Comparison of ENCODE assay signal across 9 mouse cellular contexts in the genomic region with DNA sequence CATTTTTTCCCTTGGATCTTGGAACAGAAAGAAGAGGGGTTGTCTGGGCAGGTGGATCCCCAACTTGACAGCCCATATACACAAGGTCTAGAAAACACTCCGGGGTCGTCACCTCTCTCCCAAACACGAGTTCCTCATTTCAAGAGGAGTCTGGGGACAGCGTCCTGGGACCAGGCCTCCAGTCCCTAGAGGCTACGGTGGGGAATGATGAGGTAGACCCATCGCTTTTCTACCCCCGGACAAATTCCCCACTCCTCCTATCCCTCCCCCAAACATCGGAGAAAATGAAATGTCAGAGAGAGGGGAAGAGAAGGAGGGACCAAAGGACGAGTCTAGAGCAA. TPM values are rescaled to one million over a fixed set of nuclear protein-coding genes. Genes with fewer than 3 reads are reported as not detected.
DNase-seq lines count a peak whose midpoint lies in the region; ATAC-seq and TF ChIP-seq lines count a peak whose summit lies in the region.
"Had no signal": no experiment of that assay in that cellular context is flagged by ENCODE, and none has a peak within 500 bp of the region (broad histone marks: within the 10 kb centered on the region; RNA-seq: fewer than 3 reads in every experiment).

No protein-coding gene starts in this region.

- ATAC-seq in embryonic facial prominence, embryonic 13.5 days (ENCODE audit: insufficient number of reproducible peaks, insufficient read depth, low FRiP score, low TSS enrichment, low read depth) = no peak
- peak; percentile 16; the same call in 1 of the 2 replicates for ATAC-seq in neural tube, embryonic 15.5 days (ENCODE audit: low FRiP score)

- DNase-seq in left cerebral cortex, adult 2 months (ENCODE audit: extremely low spot score in 1 of 2, low spot score in 2 of 2) = no peak
- DNase-seq in left cerebral cortex, adult 9 months (ENCODE audit: low spot score in 2 of 2) = no peak
- DNase-seq in limb, embryonic 10.5 days (ENCODE audit: low spot score) = no peak
- no peak for DNase-seq in layer of hippocampus, adult 11-12 months (ENCODE audit: low spot score)
- DNase-seq in T-cell, adult 2 months (ENCODE audit: low spot score) = no peak
- DNase-seq in ovary, postnatal 10 days (ENCODE audit: low spot score) = no peak

- intact Hi-C loops in left cerebral cortex, adult 2 months (cut with DNase I) = loop anchor here (1.0 kb wide), 2 partner anchors 37 to 41 kb away; no protein-coding TSS in a partner anchor

- no peak for TF ChIP-seq CTCF in left cerebral cortex, adult 2 months (IDR thresholded peaks at IDR 0.05)

- H3K27ac ChIP-seq in left cerebral cortex, adult 2 months = peak overlapping the region; percentile 97
- no peak overlapping the region for H3K27ac ChIP-seq in embryonic facial prominence, embryonic 13.5 days
- H3K27ac ChIP-seq in limb, embryonic 10.5 days = no peak overlapping the region; the same call in 1 of the 2 replicates
- H3K27ac ChIP-seq in neural tube, embryonic 15.5 days (replicated peaks) = peak overlapping the region; percentile 84

- H3K9me3 ChIP-seq in embryonic facial prominence, embryonic 13.5 days = no peaks in the 10 kb centered on the region
- no peaks in the 10 kb centered on the region for H3K9me3 ChIP-seq in limb, embryonic 10.5 days (replicated peaks)
- no peaks in the 10 kb centered on the region for H3K9me3 ChIP-seq in neural tube, embryonic 15.5 days (replicated peaks)

- peak overlapping the region; percentile 92 for H3K4me2 ChIP-seq in embryonic facial prominence, embryonic 13.5 days
- peak overlapping the region; percentile 80 for H3K4me2 ChIP-seq in neural tube, embryonic 15.5 days

- H3K27me3 ChIP-seq in embryonic facial prominence, embryonic 13.5 days = peaks cover 16% of the 10 kb centered on the region
- H3K27me3 ChIP-seq in limb, embryonic 10.5 days (ENCODE audit: low read depth, poor library complexity, severe bottlenecking) = peaks cover 69% of the 10 kb centered on the region
- H3K27me3 ChIP-seq in neural tube, embryonic 15.5 days (replicated peaks) = no peaks in the 10 kb centered on the region; the same call in none of the 2 replicates

- H3K4me1 ChIP-seq in embryonic facial prominence, embryonic 13.5 days = peaks cover 30% of the 10 kb centered on the region
- peaks cover 29% of the 10 kb centered on the region for H3K4me1 ChIP-seq in limb, embryonic 10.5 days
- peaks cover 32% of the 10 kb centered on the region for H3K4me1 ChIP-seq in neural tube, embryonic 15.5 days

- peak overlapping the region; percentile 77 for H3K9ac ChIP-seq in embryonic facial prominence, embryonic 13.5 days
- peak overlapping the region; percentile 77 for H3K9ac ChIP-seq in neural tube, embryonic 15.5 days (replicated peaks)

- 4% methylated on average over 9 of the region's 9 CpGs for WGBS in embryonic facial prominence, embryonic 13.5 days
- WGBS in limb, embryonic 10.5 days = 4% methylated on average over 9 of the region's 9 CpGs
- 5% methylated on average over 9 of the region's 9 CpGs for whole genome bisulfite sequencing in neural tube, embryonic 15.5 days

- 0 out of 2 replicates have a peak, but pooled peaks cover 4% of the 10 kb centered on the region for H3K36me3 ChIP-seq in embryonic facial prominence, embryonic 13.5 days
- H3K36me3 ChIP-seq in limb, embryonic 10.5 days = no peaks in the 10 kb centered on the region
- H3K36me3 ChIP-seq in neural tube, embryonic 15.5 days = peaks cover 3% of the 10 kb centered on the region; the same call in 1 of the 2 replicates

- H3K4me3 ChIP-seq in left cerebral cortex, adult 2 months = peak overlapping the region; percentile 79
- H3K4me3 ChIP-seq in embryonic facial prominence, embryonic 13.5 days = peak overlapping the region; percentile 61
- H3K4me3 ChIP-seq in limb, embryonic 10.5 days = peak overlapping the region; percentile 65
- H3K4me3 ChIP-seq in neural tube, embryonic 15.5 days (replicated peaks) = peak overlapping the region; percentile 63

RNA-seq across cellular contexts. Expression of a gene that starts 0.8 kb away (rescaled TPM):
- 1,000 to 10,000 TPM; 1,064 to 1,067 TPM for total RNA-seq in left cerebral cortex, adult 2 months (2021)
- 10.7 and 10.9 TPM in 2 replicates for polyA plus RNA-seq in embryonic facial prominence, embryonic 13.5 days (2015; fragmentation: Nextera tagmentation; extraction: Ambion mirVana)
- polyA plus RNA-seq in limb, embryonic 10.5 days (2016; fragmentation: Nextera tagmentation; extraction: Ambion mirVana) = 0.69 and 1.5 TPM in 2 replicates
- polyA plus RNA-seq in neural tube, embryonic 15.5 days (2015; fragmentation: Nextera tagmentation; extraction: Ambion mirVana) = 197 and 226 TPM in 2 replicates

RNA-seq across cellular contexts. Expression of a gene that starts 10.9 kb away (rescaled TPM):
- total RNA-seq in left cerebral cortex, adult 2 months (2021) = 1 to 10 TPM; 1.6 to 1.9 TPM
- 0.97 and 1.3 TPM in 2 replicates for polyA plus RNA-seq in embryonic facial prominence, embryonic 13.5 days (2015; fragmentation: Nextera tagmentation; extraction: Ambion mirVana)
- polyA plus RNA-seq in limb, embryonic 10.5 days (2016; fragmentation: Nextera tagmentation; extraction: Ambion mirVana) = 0.35 and 0.68 TPM in 2 replicates
- polyA plus RNA-seq in neural tube, embryonic 15.5 days (2015; fragmentation: Nextera tagmentation; extraction: Ambion mirVana) = 1.5 and 1.7 TPM in 2 replicates

RNA-seq across cellular contexts. Expression of a gene that starts 12.3 kb away (rescaled TPM):
- total RNA-seq in left cerebral cortex, adult 2 months (2021) = 100 to 1,000 TPM; 170 to 181 TPM
- polyA plus RNA-seq in embryonic facial prominence, embryonic 13.5 days (2015; fragmentation: Nextera tagmentation; extraction: Ambion mirVana) = 22.1 and 22.2 TPM in 2 replicates
- polyA plus RNA-seq in limb, embryonic 10.5 days (2016; fragmentation: Nextera tagmentation; extraction: Ambion mirVana) = 12.9 and 14.8 TPM in 2 replicates
- polyA plus RNA-seq in neural tube, embryonic 15.5 days (2015; fragmentation: Nextera tagmentation; extraction: Ambion mirVana) = 23.1 and 24.0 TPM in 2 replicates

RNA-seq across cellular contexts. Expression of a gene that starts 12.9 kb away (rescaled TPM):
- not detected for total RNA-seq in left cerebral cortex, adult 2 months (2021)
- 0.33 TPM in 1 of 2 replicates, not detected in the other for polyA plus RNA-seq in embryonic facial prominence, embryonic 13.5 days (2015; fragmentation: Nextera tagmentation; extraction: Ambion mirVana)
- polyA plus RNA-seq in limb, embryonic 10.5 days (2016; fragmentation: Nextera tagmentation; extraction: Ambion mirVana) = not detected in 2 replicates
- polyA plus RNA-seq in neural tube, embryonic 15.5 days (2015; fragmentation: Nextera tagmentation; extraction: Ambion mirVana) = 0.17 TPM in 1 of 2 replicates, not detected in the other
- total RNA-seq: layer of hippocampus, adult 18-20 months had no signal

RNA-seq across cellular contexts. Expression of a gene that starts 27.5 kb away (rescaled TPM):
- 100 to 1,000 TPM; 298 to 309 TPM for total RNA-seq in left cerebral cortex, adult 2 months (2021)
- polyA plus RNA-seq in embryonic facial prominence, embryonic 13.5 days (2015; fragmentation: Nextera tagmentation; extraction: Ambion mirVana) = 487 and 605 TPM in 2 replicates
- 384 and 460 TPM in 2 replicates for polyA plus RNA-seq in limb, embryonic 10.5 days (2016; fragmentation: Nextera tagmentation; extraction: Ambion mirVana)
- polyA plus RNA-seq in neural tube, embryonic 15.5 days (2015; fragmentation: Nextera tagmentation; extraction: Ambion mirVana) = 572 and 623 TPM in 2 replicates

Comparison
In these comparisons a context has a peak if more than half of its experiments do, and no peak if none do; other contexts are left out.
1. H3K27ac ChIP-seq: peak in left cerebral cortex, adult 2 months (single experiment) and neural tube, embryonic 15.5 days (single experiment); none in embryonic facial prominence, embryonic 13.5 days (single experiment) and limb, embryonic 10.5 days (single experiment).
2. RNA of a gene that starts 0.8 kb away (polyA plus RNA-seq): 197 to 226 TPM in neural tube, embryonic 15.5 days; 10.7 to 10.9 TPM in embryonic facial prominence, embryonic 13.5 days and 0.69 to 1.5 TPM in limb, embryonic 10.5 days; every median in the first group is over 10 times any median in the second.
3. Peak in every context shown above with its lines, with median percentiles within 50 percentile points of each other: H3K4me3 ChIP-seq.